Comparison of ENCODE assay signal across 16 mouse cellular contexts in the genomic region with DNA sequence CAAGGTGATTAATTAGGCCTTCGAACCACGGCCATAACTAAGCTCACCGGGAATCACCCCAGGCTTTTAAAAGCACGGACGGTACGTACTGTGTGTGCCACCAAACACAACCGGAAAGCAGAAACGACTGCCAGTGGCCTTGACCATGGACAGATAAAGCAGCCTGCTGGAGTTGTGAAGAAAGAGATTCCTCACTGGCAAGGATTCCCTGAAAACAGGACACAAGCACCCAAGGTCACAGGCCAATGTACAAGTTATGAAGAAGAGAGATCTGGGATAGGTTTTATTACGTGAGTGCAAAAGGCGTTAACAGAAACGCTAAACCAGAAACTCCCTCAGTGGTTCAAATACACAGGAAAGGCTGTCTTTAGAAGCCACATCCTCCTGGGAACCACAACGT.
A peak's percentile ranks its signal among the peaks of the same experiment; 100 is the strongest.
DNase-seq lines count a peak whose midpoint lies in the region; ATAC-seq and TF ChIP-seq lines count a peak whose summit lies in the region.
"Had no signal": no experiment of that assay in that cellular context is flagged by ENCODE, and none has a peak within 500 bp of the region (broad histone marks: within the 10 kb centered on the region; RNA-seq: fewer than 3 reads in every experiment).

No protein-coding gene starts in this region.

- peaks cover 23% of the 10 kb centered on the region for H3K4me1 ChIP-seq in heart, adult 2 months (ENCODE audit: control insufficient read depth, insufficient read depth, low read length)
- H3K4me1 ChIP-seq in heart, embryonic 11.5 days (ENCODE audit: control insufficient read depth, insufficient read depth, low read length), result no peaks in the 10 kb centered on the region
- H3K4me1 ChIP-seq in brown adipose tissue, adult 24 weeks (ENCODE audit: control insufficient read depth, insufficient read depth, insufficient read length, low read length), result peaks cover 36% of the 10 kb centered on the region
- H3K4me1 ChIP-seq in intestine, embryonic 15.5 days (replicated peaks), result no peaks in the 10 kb centered on the region
- H3K4me1 ChIP-seq: forebrain, embryonic 10.5 days; heart, embryonic 15.5 days; liver, embryonic 15.5 days; midbrain, embryonic 12.5 days had no signal

- H3K4me3 ChIP-seq in heart, adult 2 months, result no peak overlapping the region
- no peak overlapping the region for H3K4me3 ChIP-seq in heart, embryonic 11.5 days (ENCODE audit: low read depth, low read length)
- no peak overlapping the region for H3K4me3 ChIP-seq in brown adipose tissue, adult 24 weeks (ENCODE audit: insufficient read depth, low read depth, low read length)
- no peak overlapping the region for H3K4me3 ChIP-seq in intestine, embryonic 15.5 days (replicated peaks)
- H3K4me3 ChIP-seq: forebrain, embryonic 10.5 days; heart, embryonic 15.5 days; liver, embryonic 15.5 days; midbrain, embryonic 12.5 days had no signal

- H3K27ac ChIP-seq in heart, adult 2 months, result peak overlapping the region; percentile 57
- H3K27ac ChIP-seq in heart, embryonic 11.5 days (ENCODE audit: low read depth, low read length), result no peak overlapping the region
- H3K27ac ChIP-seq in brown adipose tissue, adult 24 weeks (replicated peaks; ENCODE audit: low read depth, low read length), result peak overlapping the region; percentile 54
- no peak overlapping the region for H3K27ac ChIP-seq in intestine, embryonic 15.5 days
- H3K27ac ChIP-seq: forebrain, embryonic 10.5 days; heart, embryonic 15.5 days; liver, embryonic 15.5 days; midbrain, embryonic 12.5 days had no signal

- no peaks in the 10 kb centered on the region for H3K27me3 ChIP-seq in heart, adult 2 months (ENCODE audit: control insufficient read depth, insufficient read depth, low read length)
- H3K27me3 ChIP-seq in heart, embryonic 11.5 days (ENCODE audit: control insufficient read depth, insufficient read depth, low read length), result no peaks in the 10 kb centered on the region
- no peaks in the 10 kb centered on the region for H3K27me3 ChIP-seq in intestine, embryonic 15.5 days (replicated peaks)
- H3K27me3 ChIP-seq: heart, embryonic 15.5 days had no signal

- ATAC-seq in heart, embryonic 11.5 days (replicated peaks; ENCODE audit: insufficient number of reproducible peaks, low FRiP score, low TSS enrichment), result no peak
- no peak for ATAC-seq in intestine, embryonic 15.5 days
- ATAC-seq: forebrain, postnatal 0 days; lung, postnatal 0 days had no signal

- TF ChIP-seq EP300 in heart, adult 2 months (IDR thresholded peaks at IDR 0.05; ENCODE audit: insufficient read depth, low read depth, low read length), result peak; percentile 84

- H3K9me3 ChIP-seq in heart, embryonic 11.5 days (replicated peaks; ENCODE audit: control insufficient read depth, low read length), result no peaks in the 10 kb centered on the region
- H3K9me3 ChIP-seq in intestine, embryonic 15.5 days, result no peaks in the 10 kb centered on the region
- H3K9me3 ChIP-seq: forebrain, embryonic 10.5 days; G1E; heart, embryonic 15.5 days; liver, embryonic 15.5 days; midbrain, embryonic 12.5 days had no signal

- H3K4me2 ChIP-seq in heart, embryonic 11.5 days, result no peak overlapping the region
- H3K4me2 ChIP-seq in intestine, embryonic 15.5 days (replicated peaks), result no peak overlapping the region
- H3K4me2 ChIP-seq: heart, embryonic 15.5 days; liver, embryonic 15.5 days; midbrain, embryonic 12.5 days had no signal

- no peak for DNase-seq in heart, adult 2 months
- DNase-seq in 416B (ENCODE audit: low read depth), result peak; percentile 74
- peak; percentile 38 for DNase-seq in T-cell, adult 2 months (ENCODE audit: low spot score)
- no peak for DNase-seq in kidney, adult 18-20 months
- DNase-seq: cerebellum, postnatal 36 days; forebrain, postnatal 0 days; thymus, adult 18-20 months had no signal

- H3K9ac ChIP-seq in heart, adult 2 months (ENCODE audit: low read depth, low read length), result no peak overlapping the region
- no peak overlapping the region for H3K9ac ChIP-seq in heart, embryonic 11.5 days (ENCODE audit: low read depth, low read length)
- H3K9ac ChIP-seq in intestine, embryonic 15.5 days, result no peak overlapping the region
- H3K9ac ChIP-seq: forebrain, postnatal 0 days; heart, embryonic 15.5 days; liver, embryonic 15.5 days; midbrain, embryonic 12.5 days had no signal

- TF ChIP-seq CTCF in heart, adult 2 months (IDR thresholded peaks at IDR 0.05), result no peak

- no peak for TF ChIP-seq POLR2A in heart, adult 2 months (IDR thresholded peaks at IDR 0.05; ENCODE audit: insufficient read depth, low read depth, low read length)

- intact Hi-C loops in heart, adult 2 months (cut with DNase I), result no loop called here

- 59% methylated on average over 12 of the region's 12 CpGs for WGBS in heart, adult 2 months
- 77% methylated on average over 12 of the region's 12 CpGs for WGBS in heart, embryonic 11.5 days (ENCODE audit: insufficient replicate concordance)
- 76% methylated on average over 12 of the region's 12 CpGs for WGBS in intestine, embryonic 15.5 days

- peaks cover 70% of the 10 kb centered on the region for H3K36me3 ChIP-seq in heart, adult 2 months (ENCODE audit: control insufficient read depth, insufficient read depth, low read length)
- H3K36me3 ChIP-seq in heart, embryonic 11.5 days (ENCODE audit: control insufficient read depth, insufficient read depth, low read length), result no peaks in the 10 kb centered on the region
- no peaks in the 10 kb centered on the region for H3K36me3 ChIP-seq in intestine, embryonic 15.5 days
- H3K36me3 ChIP-seq: forebrain, embryonic 10.5 days; G1E; heart, embryonic 15.5 days; liver, embryonic 15.5 days; midbrain, embryonic 12.5 days had no signal

- peaks cover 12% of the 10 kb centered on the region for H3K79me2 ChIP-seq in heart, adult 2 months (replicated peaks; ENCODE audit: control insufficient read depth, insufficient read depth, low read length)

Comparison
In these comparisons a context has a peak if more than half of its experiments do, and no peak if none do; other contexts are left out.
1. H3K27ac ChIP-seq: peak in heart, adult 2 months (single experiment) and brown adipose tissue, adult 24 weeks (single experiment); none in heart, embryonic 11.5 days (single experiment) and intestine, embryonic 15.5 days (single experiment).
2. DNase-seq: peak in 416B (single experiment) and T-cell, adult 2 months (single experiment); none in heart, adult 2 months (0 of 2) and kidney, adult 18-20 months (single experiment).